Mouse (Mus musculus) G1E (cell line): Measurements from ENCODE around the gene Sdsl.

Source experiments
- CTCF ChIP-seq: IDR thresholded peaks from 2 replicates; pipeline ENCODE4 v1.5.1; 2012; ENCODE audit warnings: low read depth, low read length, inconsistent platforms, mixed read lengths
- GATA1 ChIP-seq: IDR thresholded peaks from 2 replicates; pipeline ENCODE4 v1.6.1; 2012; ENCODE audit warnings: borderline replicate concordance, low read length, inconsistent platforms, mixed read lengths
- GATA2 ChIP-seq: IDR thresholded peaks from 2 replicates; pipeline ENCODE4 v1.6.1; 2012; ENCODE audit warnings: low read depth, low read length, inconsistent platforms, borderline replicate concordance
- POLR2AphosphoS5 ChIP-seq: IDR thresholded peaks from 2 replicates; pipeline ENCODE4 v1.6.1; 2012; ENCODE audit warnings: low read depth, low read length, inconsistent platforms; ENCODE audit not compliant: insufficient replicate concordance
- TAL1 ChIP-seq: conservative IDR thresholded peaks from 2 replicates; pipeline ENCODE4 v1.6.1; 2012; ENCODE audit warnings: low read depth, low read length, inconsistent platforms, mixed read lengths

DNA sequence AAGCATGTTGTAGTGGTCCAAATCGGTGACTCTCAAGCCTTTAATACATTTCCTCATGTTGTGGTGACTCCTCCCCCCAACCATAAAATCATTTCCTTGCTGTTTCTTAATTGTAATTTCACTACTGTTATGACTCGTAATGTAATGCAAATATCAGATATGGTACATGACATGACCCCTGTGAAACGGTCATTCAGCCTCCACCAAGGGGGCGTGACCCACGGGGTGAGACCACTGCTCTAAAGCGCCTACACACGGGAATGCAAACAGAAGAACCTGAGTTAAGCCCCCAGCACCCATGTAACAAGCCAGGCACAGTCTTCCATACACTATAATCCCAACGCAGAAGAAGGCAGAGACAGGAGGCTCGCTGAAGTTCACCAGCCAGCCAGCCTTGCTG, 33.2 kb upstream of the Sdsl start:
- TF ChIP-seq CTCF (no peak), TAL1 (no peak), GATA1 (no peak), POLR2AphosphoS5 (no peak), GATA2 (no peak)
